Mouse (Mus musculus) cerebellum, postnatal 36 days (tissue): ENCODE measurements around the gene Mum1.

Source experiments
- DNase-seq, 2 experiments: peaks; one replicate each; pipeline ENCODE4 v3.0.0; 2021 to 2022; ENCODE audit warnings: mixed read lengths in 2 of 2

Gene Mum1

DNA sequence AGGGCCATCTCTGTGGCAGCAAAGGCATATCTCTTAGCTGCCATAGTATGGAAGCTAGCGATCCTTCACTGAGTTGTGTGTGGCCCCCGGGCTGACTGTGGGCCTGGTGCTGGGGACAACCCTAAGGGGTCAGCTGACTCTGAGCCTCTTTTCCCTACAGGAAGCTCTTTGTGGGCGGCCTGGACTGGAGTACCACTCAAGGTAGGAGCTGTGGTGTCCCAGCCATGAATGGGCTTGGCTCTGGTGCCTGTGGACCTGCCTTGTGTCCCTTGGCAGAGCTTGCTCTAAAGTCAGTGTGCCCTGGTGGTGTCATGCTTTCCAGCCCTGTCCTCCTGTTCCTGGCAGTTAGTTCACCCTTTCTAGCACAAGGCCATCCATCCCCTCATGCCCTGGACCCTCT is 47.6 kb downstream of the Mum1 start:
- no peak for DNase-seq

GRCm38 (mm10) chr10:80276238-80276637 is 50.0 kb downstream of the Mum1 start:
- DNase-seq = no peak

DNA sequence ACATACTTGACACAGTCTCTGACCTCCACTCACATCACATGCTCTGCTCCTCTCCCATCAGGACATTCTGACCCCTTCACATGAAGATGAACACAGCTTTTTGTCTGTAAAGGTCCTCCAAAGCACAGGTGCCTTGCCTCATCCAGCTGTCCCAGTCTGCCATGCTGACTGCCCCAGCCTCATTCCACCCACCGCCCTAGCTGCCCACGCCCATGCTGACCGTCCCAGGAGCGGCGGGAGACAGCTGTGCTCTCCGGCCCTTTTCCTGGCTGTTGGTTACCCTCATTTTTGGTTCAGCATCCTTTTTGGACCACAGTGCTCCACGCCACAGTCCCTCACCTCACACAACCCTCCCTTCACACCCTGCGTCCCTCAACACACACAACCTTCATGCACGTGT is 52.2 kb downstream of the Mum1 start:
- no peak for DNase-seq

GRCm38 (mm10) chr10:80279273-80279672 is 53.0 kb downstream of the Mum1 start:
- no peak for DNase-seq

DNA sequence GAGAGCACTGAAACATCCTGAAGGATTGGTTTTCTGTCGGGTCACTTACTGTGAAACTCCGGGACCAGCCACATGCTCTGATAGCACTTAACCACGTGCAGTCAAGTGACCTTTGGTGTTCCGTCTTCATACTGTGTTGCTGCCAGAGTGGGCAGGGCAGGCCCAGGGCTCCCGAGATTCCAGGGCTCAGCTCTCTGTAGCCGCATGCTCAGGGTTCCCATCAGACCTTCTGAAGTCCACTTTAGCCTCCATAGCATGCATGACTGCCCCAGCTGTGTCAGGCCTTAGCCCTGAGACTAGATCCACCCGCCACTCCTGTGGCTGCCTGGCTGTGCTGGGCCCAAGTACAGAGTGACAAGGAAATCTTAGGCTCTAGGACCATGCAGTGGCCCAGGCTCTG is 55.1 kb downstream of the Mum1 start:
- no peak for DNase-seq

GRCm38 (mm10) chr10:80281921-80282371 is 55.7 kb downstream of the Mum1 start:
- peak; percentile 43 to 53 for DNase-seq

DNA sequence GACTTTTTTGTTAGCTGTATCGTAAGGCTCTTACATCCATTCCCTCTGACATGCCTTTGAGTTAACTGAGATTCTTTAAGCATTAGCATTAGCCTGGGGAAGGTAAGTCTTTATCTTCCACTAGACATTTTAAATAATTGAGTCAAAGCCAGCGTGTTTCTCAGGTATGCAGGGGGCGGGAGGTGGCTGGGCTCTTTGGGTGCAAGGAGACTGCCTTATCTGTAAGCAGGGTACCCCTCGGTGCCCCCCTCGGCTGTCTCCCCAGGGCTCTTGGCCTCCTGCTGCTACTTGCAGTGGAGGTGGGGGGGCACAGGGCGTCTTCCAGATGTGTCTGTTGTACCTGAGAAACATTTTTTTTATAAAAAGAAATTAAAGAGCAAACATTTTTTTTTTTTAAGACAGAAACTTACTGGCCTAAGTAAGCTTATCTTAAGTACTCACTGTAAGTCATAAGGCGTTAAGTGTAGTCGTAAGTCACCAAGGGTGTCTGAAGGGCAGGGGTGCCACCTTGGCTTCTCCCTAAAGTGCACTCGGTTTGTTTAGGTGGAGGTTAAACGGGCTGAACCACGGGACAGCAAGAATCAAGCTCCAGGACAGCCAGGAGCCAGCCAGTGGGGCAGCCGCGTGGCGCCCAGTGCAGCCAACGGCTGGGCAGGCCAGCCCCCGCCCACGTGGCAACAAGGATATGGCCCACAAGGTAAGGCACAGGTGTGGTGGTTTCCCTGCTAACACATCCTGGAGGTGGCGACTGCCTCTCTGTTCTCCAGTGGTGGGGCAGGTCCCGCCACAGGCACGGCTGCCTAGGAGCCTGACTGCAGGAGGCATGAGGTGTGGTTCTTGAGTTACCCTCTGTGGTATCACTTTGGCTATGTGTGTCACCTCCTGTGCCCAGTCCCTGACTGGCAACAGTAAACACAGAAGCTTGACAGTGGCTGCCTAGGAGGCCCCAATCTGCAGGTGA is 56.5 kb downstream of the Mum1 start:
- DNase-seq = no peak

DNA sequence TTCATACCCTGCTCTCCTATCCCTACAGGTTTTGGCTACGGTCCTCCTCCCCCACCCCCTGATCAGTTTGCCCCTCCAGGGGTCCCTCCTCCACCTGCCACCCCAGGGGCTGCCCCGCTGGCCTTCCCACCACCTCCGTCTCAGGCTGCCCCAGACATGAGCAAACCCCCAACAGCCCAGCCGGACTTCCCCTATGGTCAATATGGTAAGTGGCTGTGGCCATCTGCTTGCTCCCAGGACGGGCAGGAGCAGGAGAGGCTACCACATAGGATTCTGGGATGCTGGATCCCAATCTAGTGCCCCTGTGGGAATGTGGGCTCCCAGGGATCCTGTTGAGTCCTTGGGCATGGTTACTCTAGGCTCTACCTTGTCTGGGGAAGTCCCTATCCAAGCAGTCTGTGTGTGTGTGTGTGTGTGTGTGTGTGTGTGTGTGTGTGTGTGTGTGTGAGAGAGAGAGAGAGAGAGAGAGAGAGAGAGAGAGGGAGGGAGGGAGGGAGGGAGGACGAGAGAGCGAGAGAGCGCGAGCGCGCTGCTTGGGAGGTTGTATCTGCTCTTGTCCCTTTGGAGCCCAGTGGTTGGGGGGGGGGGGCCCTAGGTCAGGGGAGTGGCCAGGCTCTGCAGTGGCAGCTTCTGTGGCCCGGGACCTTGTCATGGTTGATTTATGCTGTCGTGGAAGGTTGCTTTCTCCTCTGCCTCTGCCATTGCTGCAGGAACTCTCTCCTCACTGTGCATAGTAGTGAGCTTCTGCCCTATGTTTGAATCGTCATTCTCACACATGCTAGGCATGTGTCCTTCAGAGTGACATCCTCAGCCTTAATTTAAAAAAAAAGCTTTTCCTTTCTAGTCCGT is 59.2 kb downstream of the Mum1 start:
- no peak for DNase-seq

DNA sequence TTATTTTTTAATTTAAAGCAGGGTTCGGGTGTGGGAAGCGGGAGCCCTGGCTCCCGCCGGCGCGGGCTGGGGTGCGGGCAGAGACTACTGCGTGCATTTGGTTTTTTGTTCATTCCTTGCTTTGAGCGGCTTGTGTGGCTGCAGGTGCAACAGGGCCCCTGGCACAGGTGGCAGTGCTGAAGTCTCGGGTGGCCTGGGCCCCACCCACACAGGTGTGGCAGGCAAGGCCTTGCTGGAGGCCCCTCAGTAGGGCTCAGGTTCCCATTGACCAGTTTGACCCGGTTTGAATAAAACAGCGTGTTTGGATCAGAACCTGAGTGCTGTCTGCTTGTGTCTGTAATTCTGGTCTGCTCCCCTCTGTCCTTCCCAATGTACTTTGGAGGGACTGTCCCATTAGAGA is 61.9 kb downstream of the Mum1 start:
- DNase-seq = no peak

DNA sequence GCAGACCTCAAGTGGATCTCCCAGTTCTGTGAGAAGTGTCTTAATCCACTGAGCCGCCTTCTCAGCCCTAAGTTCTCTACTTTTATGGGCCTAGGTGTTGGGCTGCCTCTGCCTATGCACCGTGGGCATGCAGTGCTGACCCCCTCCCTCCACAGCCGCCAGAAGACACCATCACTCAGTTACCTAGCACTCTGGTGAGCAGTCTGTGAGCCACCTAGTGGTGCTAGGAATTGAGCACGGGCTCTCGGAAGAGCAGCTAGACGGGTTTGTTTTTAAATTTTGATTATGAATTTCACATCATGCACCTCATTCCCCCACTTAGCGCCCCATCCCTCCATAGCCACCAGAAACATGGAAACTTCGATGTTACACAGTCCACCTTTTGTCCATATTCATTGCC is 62.4 kb downstream of the Mum1 start:
- DNase-seq = no peak

- peak; percentile 95 to 97 for DNase-seq
Measured at GRCm38 (mm10) chr10:80292251-80293146, 66.3 kb downstream of the Mum1 start, which contains the start of gene Rps15. TSS of gene Rps15 (plus strand) at chr10:80292453.

- no peak for DNase-seq
Measured at GRCm38 (mm10) chr10:80293325-80293724, 67.1 kb downstream of the Mum1 start.
